In the genomic region with DNA sequence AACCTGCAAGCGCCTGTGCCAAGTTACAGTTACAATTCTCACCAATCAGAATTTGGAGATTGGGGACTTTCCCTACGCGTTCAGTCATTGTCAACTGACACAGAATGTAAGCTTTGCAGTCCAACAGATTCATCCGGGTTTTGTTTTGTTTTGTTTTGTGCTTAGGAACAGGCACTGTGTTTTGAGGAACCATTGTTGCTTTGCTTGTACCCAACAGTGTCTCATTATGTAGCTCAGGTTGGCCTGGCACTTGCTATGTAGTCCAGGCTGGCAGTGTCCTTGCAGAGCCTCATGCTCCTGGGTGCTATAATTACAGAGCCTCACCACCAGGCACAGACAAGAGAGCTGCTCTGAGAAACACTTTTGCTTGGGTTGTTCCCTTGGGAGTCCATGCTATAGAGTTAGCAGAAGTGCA, we compare ENCODE assay signal across 25 mouse cellular contexts. TPM values are rescaled to one million over a fixed set of nuclear protein-coding genes. Genes with fewer than 3 reads are reported as not detected.
DNase-seq lines count a peak whose midpoint lies in the region; ATAC-seq and TF ChIP-seq lines count a peak whose summit lies in the region.
"Had no signal": no experiment of that assay in that cellular context is flagged by ENCODE, and none has a peak within 500 bp of the region (broad histone marks: within the 10 kb centered on the region; RNA-seq: fewer than 3 reads in every experiment).

No protein-coding gene starts in this region.

- H3K9ac ChIP-seq in kidney, embryonic 16.5 days (replicated peaks; ENCODE audit: low read length) = no peak overlapping the region
- peak overlapping the region; percentile 34; the same call in 1 of the 2 replicates for H3K9ac ChIP-seq in CH12.LX (ENCODE audit: insufficient read depth, low read depth)
- no peak overlapping the region for H3K9ac ChIP-seq in liver, embryonic 12.5 days
- H3K9ac ChIP-seq in midbrain, embryonic 13.5 days (replicated peaks) = no peak overlapping the region
- H3K9ac ChIP-seq: embryonic facial prominence, embryonic 12.5 days; intestine, embryonic 15.5 days; kidney, embryonic 15.5 days; liver, embryonic 15.5 days; lung, embryonic 14.5 days; midbrain, embryonic 15.5 days; neural tube, embryonic 15.5 days had no signal

- peaks cover 10% of the 10 kb centered on the region for H3K4me1 ChIP-seq in kidney, embryonic 16.5 days (ENCODE audit: insufficient read depth, low read length)
- peaks cover 28 to 87% of the 10 kb centered on the region in 2 experiments for H3K4me1 ChIP-seq in CH12.LX (ENCODE audit: control insufficient read depth in 1 of 2, insufficient read depth in 2 of 2)
- H3K4me1 ChIP-seq in liver, embryonic 12.5 days = peaks cover 14% of the 10 kb centered on the region
- H3K4me1 ChIP-seq in midbrain, embryonic 13.5 days (replicated peaks) = peaks cover 10% of the 10 kb centered on the region
- H3K4me1 ChIP-seq: intestine, embryonic 15.5 days had no signal

- peak; percentile 37; the same call in 1 of the 2 replicates for TF ChIP-seq EP300 in CH12.LX (IDR thresholded peaks at IDR 0.05; ENCODE audit: low read length)

- H3K4me2 ChIP-seq in kidney, embryonic 16.5 days (replicated peaks; ENCODE audit: low read depth, low read length) = no peak overlapping the region
- H3K4me2 ChIP-seq in CH12.LX (ENCODE audit: insufficient read depth, low read depth, poor library complexity, severe bottlenecking) = peak overlapping the region; percentile 62
- no peak overlapping the region for H3K4me2 ChIP-seq in liver, embryonic 12.5 days
- no peak overlapping the region for H3K4me2 ChIP-seq in midbrain, embryonic 13.5 days (replicated peaks)
- H3K4me2 ChIP-seq: embryonic facial prominence, embryonic 12.5 days; intestine, embryonic 15.5 days; kidney, embryonic 15.5 days; liver, embryonic 15.5 days; lung, embryonic 14.5 days; midbrain, embryonic 15.5 days; neural tube, embryonic 15.5 days had no signal

- no peak for DNase-seq in kidney, postnatal 10 days
- peak; percentile 54 to 61 for DNase-seq in spleen, postnatal 36 days (ENCODE audit: low spot score in 2 of 2)
- DNase-seq in spleen, adult 12 weeks (ENCODE audit: low spot score) = no peak
- peak; percentile 75 for DNase-seq in CH12.LX (ENCODE audit: extremely low read depth)
- DNase-seq: adrenal gland, postnatal 25 days; cerebellum, adult 11-12 months; embryo, embryonic 11 days; heart, postnatal 14 days; layer of hippocampus, adult 9-11 months; liver; lung, embryonic 14.5 days; right cerebral cortex, adult 18-20 months; thymus, postnatal 14 days had no signal

- no peaks in the 10 kb centered on the region for H3K9me3 ChIP-seq in kidney, embryonic 16.5 days (ENCODE audit: low read length)
- H3K9me3 ChIP-seq in CH12.LX (replicated peaks; ENCODE audit: low read length) = no peaks in the 10 kb centered on the region
- H3K9me3 ChIP-seq in liver, embryonic 12.5 days (replicated peaks) = no peaks in the 10 kb centered on the region
- no peaks in the 10 kb centered on the region for H3K9me3 ChIP-seq in midbrain, embryonic 13.5 days
- H3K9me3 ChIP-seq: embryonic facial prominence, embryonic 12.5 days; intestine, embryonic 15.5 days; kidney, embryonic 15.5 days; liver, embryonic 15.5 days; midbrain, embryonic 15.5 days; neural tube, embryonic 15.5 days had no signal

- no peaks in the 10 kb centered on the region for H3K27me3 ChIP-seq in kidney, embryonic 16.5 days (ENCODE audit: insufficient read depth, low read length)
- no peaks in the 10 kb centered on the region for H3K27me3 ChIP-seq in CH12.LX (replicated peaks)
- H3K27me3 ChIP-seq in liver, embryonic 12.5 days (replicated peaks) = peaks cover 20% of the 10 kb centered on the region
- H3K27me3 ChIP-seq in midbrain, embryonic 13.5 days = peaks cover 23% of the 10 kb centered on the region; the same call in 1 of the 2 replicates
- H3K27me3 ChIP-seq: intestine, embryonic 15.5 days had no signal

- dilution Hi-C loops in CH12.LX (cut with MboI; ENCODE audit: extremely low pct_ligation_motif_present, extremely low pct_unique_long_range_greater_than_20kb, low sequenced_read_pairs) = no loop called here

- no peaks in the 10 kb centered on the region for H3K79me2 ChIP-seq in CH12.LX (replicated peaks; ENCODE audit: control insufficient read depth, extremely low read depth, insufficient read depth, poor library complexity, severe bottlenecking)

- in situ Hi-C loops in CH12.LX (cut with MboI; ENCODE audit: low pct_ligation_motif_present, low pct_unique_long_range_greater_than_20kb, low sequenced_read_pairs) = no loop called here

- no peak for ATAC-seq in kidney, embryonic 16.5 days (ENCODE audit: low FRiP score, low TSS enrichment)
- no peak for ATAC-seq in liver, embryonic 12.5 days
- ATAC-seq in midbrain, embryonic 13.5 days = no peak
- ATAC-seq: forebrain, embryonic 14.5 days; hindbrain, embryonic 16.5 days; intestine, embryonic 15.5 days; midbrain, embryonic 15.5 days had no signal

- no peak for TF ChIP-seq CTCF in CH12.LX (conservative IDR thresholded peaks at IDR 0.05 in 1 of 2, IDR thresholded peaks at IDR 0.05 in 1 of 2; ENCODE audit: low read depth in 2 of 2, low read length in 2 of 2)

- H3K27ac ChIP-seq in kidney, embryonic 16.5 days (ENCODE audit: low read length) = peak overlapping the region; percentile 31; the same call in 1 of the 2 replicates
- peak overlapping the region; percentile 79 for H3K27ac ChIP-seq in CH12.LX (ENCODE audit: insufficient read depth, low read depth)
- H3K27ac ChIP-seq in liver, embryonic 12.5 days = no peak overlapping the region
- no peak overlapping the region for H3K27ac ChIP-seq in midbrain, embryonic 13.5 days
- H3K27ac ChIP-seq: embryonic facial prominence, embryonic 12.5 days; intestine, embryonic 15.5 days; kidney, embryonic 15.5 days; liver, embryonic 15.5 days; macrophage; midbrain, embryonic 15.5 days; neural tube, embryonic 15.5 days had no signal

- no peaks in the 10 kb centered on the region for H3K36me3 ChIP-seq in kidney, embryonic 16.5 days (ENCODE audit: insufficient read depth, low read length)
- peaks cover 6 to 18% of the 10 kb centered on the region in 2 experiments for H3K36me3 ChIP-seq in CH12.LX (replicated peaks in 1 of 2; ENCODE audit: control insufficient read depth in 1 of 2, insufficient read depth in 1 of 2, low read length in 1 of 2)
- H3K36me3 ChIP-seq in liver, embryonic 12.5 days = no peaks in the 10 kb centered on the region
- no peaks in the 10 kb centered on the region for H3K36me3 ChIP-seq in midbrain, embryonic 13.5 days
- H3K36me3 ChIP-seq: embryonic facial prominence, embryonic 12.5 days; intestine, embryonic 15.5 days; kidney, embryonic 15.5 days; liver, embryonic 15.5 days; midbrain, embryonic 15.5 days; neural tube, embryonic 15.5 days had no signal

- 82% methylated on average over 4 of the region's 4 CpGs for WGBS in kidney, embryonic 16.5 days
- 72% methylated on average over 4 of the region's 4 CpGs for WGBS in liver, embryonic 12.5 days (ENCODE audit: insufficient replicate concordance)
- 86% methylated on average over 4 of the region's 4 CpGs for whole genome bisulfite sequencing in midbrain, embryonic 13.5 days

- no peak for TF ChIP-seq POLR2A in CH12.LX (IDR thresholded peaks at IDR 0.05; ENCODE audit: low read depth, low read length)

- no peak overlapping the region for H3K4me3 ChIP-seq in kidney, embryonic 16.5 days (ENCODE audit: low read length)
- peak overlapping the region in 2 of 3 experiments; percentile 8 to 13 for H3K4me3 ChIP-seq in CH12.LX (replicated peaks in 1 of 3; ENCODE audit: low read depth in 2 of 3, low read length in 2 of 3, poor library complexity in 1 of 3)
- no peak overlapping the region for H3K4me3 ChIP-seq in liver, embryonic 12.5 days
- H3K4me3 ChIP-seq in midbrain, embryonic 13.5 days (replicated peaks) = no peak overlapping the region
- H3K4me3 ChIP-seq: embryonic facial prominence, embryonic 12.5 days; intestine, embryonic 15.5 days; kidney, embryonic 15.5 days; liver, embryonic 15.5 days; midbrain, embryonic 15.5 days; neural tube, embryonic 15.5 days had no signal

- no peak for TF ChIP-seq RAD21 in CH12.LX (IDR thresholded peaks at IDR 0.05; ENCODE audit: low read depth, low read length)

RNA-seq across cellular contexts. Expression of a gene that starts 15.9 kb away (rescaled TPM):
- polyA plus RNA-seq in kidney, embryonic 16.5 days (2015; fragmentation: Nextera tagmentation; extraction: Ambion mirVana) = 0.86 and 1.2 TPM in 2 replicates
- 6.8 and 7.1 TPM in 2 replicates for total RNA-seq in CH12.LX (2012; rRNA removed)
- total RNA-seq in CH12.LX (2014; rRNA removed) = 51.6 and 61.0 TPM in 2 replicates
- polyA plus RNA-seq in CH12.LX (2012; ENCODE audit: insufficient read length, low read depth) = 5.6 and 17.1 TPM in 2 replicates
- polyA plus RNA-seq in liver, embryonic 12.5 days (2016; fragmentation: Nextera tagmentation; extraction: Ambion mirVana) = 4.1 and 5.0 TPM in 2 replicates
- polyA plus RNA-seq in midbrain, embryonic 13.5 days (2015; fragmentation: Nextera tagmentation; extraction: Ambion mirVana) = 3.4 and 3.6 TPM in 2 replicates

RNA-seq across cellular contexts. Expression of a gene that starts 16.4 kb away (rescaled TPM):
- polyA plus RNA-seq in kidney, embryonic 16.5 days (2015; fragmentation: Nextera tagmentation; extraction: Ambion mirVana) = 4.4 and 4.8 TPM in 2 replicates
- total RNA-seq in CH12.LX (2012; rRNA removed) = 20.8 and 34.6 TPM in 2 replicates
- 9.2 and 9.5 TPM in 2 replicates for total RNA-seq in CH12.LX (2014; rRNA removed)
- polyA plus RNA-seq in CH12.LX (2012; ENCODE audit: insufficient read length, low read depth) = 11.6 and 15.1 TPM in 2 replicates
- not detected in 2 replicates for polyA plus RNA-seq in liver, embryonic 12.5 days (2016; fragmentation: Nextera tagmentation; extraction: Ambion mirVana)
- polyA plus RNA-seq in midbrain, embryonic 13.5 days (2015; fragmentation: Nextera tagmentation; extraction: Ambion mirVana) = 0.89 and 1.0 TPM in 2 replicates

RNA-seq across cellular contexts. Expression of a gene that starts 25.2 kb away (rescaled TPM):
- polyA plus RNA-seq in kidney, embryonic 16.5 days (2015; fragmentation: Nextera tagmentation; extraction: Ambion mirVana) = 7.1 and 7.2 TPM in 2 replicates
- total RNA-seq in CH12.LX (2012; rRNA removed) = 30.2 and 36.0 TPM in 2 replicates
- total RNA-seq in CH12.LX (2014; rRNA removed) = 18.8 and 20.9 TPM in 2 replicates
- 51.6 and 63.7 TPM in 2 replicates for polyA plus RNA-seq in CH12.LX (2012; ENCODE audit: insufficient read length, low read depth)
- polyA plus RNA-seq in liver, embryonic 12.5 days (2016; fragmentation: Nextera tagmentation; extraction: Ambion mirVana) = 2.1 and 2.3 TPM in 2 replicates
- polyA plus RNA-seq in midbrain, embryonic 13.5 days (2015; fragmentation: Nextera tagmentation; extraction: Ambion mirVana) = 6.9 and 7.0 TPM in 2 replicates

RNA-seq across cellular contexts. Expression of a gene that starts 29.1 kb away (rescaled TPM):
- polyA plus RNA-seq in kidney, embryonic 16.5 days (2015; fragmentation: Nextera tagmentation; extraction: Ambion mirVana) = 17.0 and 18.3 TPM in 2 replicates
- 25.7 and 35.0 TPM in 2 replicates for total RNA-seq in CH12.LX (2012; rRNA removed)
- 58.1 and 63.8 TPM in 2 replicates for total RNA-seq in CH12.LX (2014; rRNA removed)
- 49.0 and 52.2 TPM in 2 replicates for polyA plus RNA-seq in CH12.LX (2012; ENCODE audit: insufficient read length, low read depth)
- polyA plus RNA-seq in liver, embryonic 12.5 days (2016; fragmentation: Nextera tagmentation; extraction: Ambion mirVana) = 16.3 and 16.5 TPM in 2 replicates
- polyA plus RNA-seq in midbrain, embryonic 13.5 days (2015; fragmentation: Nextera tagmentation; extraction: Ambion mirVana) = 1.8 and 1.9 TPM in 2 replicates

RNA-seq across cellular contexts. Expression of a gene that starts 42.3 kb away (rescaled TPM):
- polyA plus RNA-seq in kidney, embryonic 16.5 days (2015; fragmentation: Nextera tagmentation; extraction: Ambion mirVana) = 712 and 779 TPM in 2 replicates
- total RNA-seq in CH12.LX (2012; rRNA removed) (5,582 and 6,330 TPM in 2 replicates), CH12.LX (2014; rRNA removed) (4,885 and 5,265 TPM in 2 replicates)
- 3,744 and 4,313 TPM in 2 replicates for polyA plus RNA-seq in CH12.LX (2012; ENCODE audit: insufficient read length, low read depth)
- 735 and 768 TPM in 2 replicates for polyA plus RNA-seq in liver, embryonic 12.5 days (2016; fragmentation: Nextera tagmentation; extraction: Ambion mirVana)
- polyA plus RNA-seq in midbrain, embryonic 13.5 days (2015; fragmentation: Nextera tagmentation; extraction: Ambion mirVana) = 472 and 473 TPM in 2 replicates

Comparison
In these comparisons a context has a peak if more than half of its experiments do, and no peak if none do; other contexts are left out.
1. DNase-seq: peak in spleen, postnatal 36 days (2 of 2) and CH12.LX (single experiment); none in kidney, postnatal 10 days (single experiment) and spleen, adult 12 weeks (single experiment).
2. H3K27ac ChIP-seq: peak in kidney, embryonic 16.5 days (single experiment) and CH12.LX (single experiment); none in liver, embryonic 12.5 days (single experiment) and midbrain, embryonic 13.5 days (single experiment).
3. H3K4me3 ChIP-seq: peak in CH12.LX (2 of 3); none in kidney, embryonic 16.5 days (single experiment), liver, embryonic 12.5 days (single experiment) and midbrain, embryonic 13.5 days (single experiment).